Mouse (Mus musculus): Measurements from ENCODE around the gene Tek.

DNA sequence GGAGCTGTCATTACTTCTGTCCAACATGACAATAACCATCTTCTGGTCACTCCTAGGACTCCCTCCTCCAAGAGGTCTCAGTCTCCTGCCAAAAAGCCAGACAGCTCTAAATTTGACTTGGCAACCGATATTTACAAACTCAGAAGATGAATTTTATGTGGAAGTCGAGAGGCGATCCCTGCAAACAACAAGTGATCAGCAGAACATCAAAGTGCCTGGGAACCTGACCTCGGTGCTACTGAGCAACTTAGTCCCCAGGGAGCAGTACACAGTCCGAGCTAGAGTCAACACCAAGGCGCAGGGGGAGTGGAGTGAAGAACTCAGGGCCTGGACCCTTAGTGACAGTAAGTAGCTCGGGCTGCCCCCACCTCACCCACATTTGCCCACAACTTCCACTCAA lies 98.0 kb downstream of the Tek start:
- TF ChIP-seq HCFC1 (IDR thresholded peaks at IDR 0.05; ENCODE audit: low read depth, low read length) (no peak), MAX (IDR thresholded peaks at IDR 0.05; ENCODE audit: low read length) (no peak), CTCF (IDR thresholded peaks at IDR 0.05 in 2 of 3, conservative IDR thresholded peaks at IDR 0.05 in 1 of 3; ENCODE audit: control insufficient read depth in 1 of 3, insufficient read depth in 1 of 3, low read depth in 2 of 3, low read length in 3 of 3, poor library complexity in 1 of 3, severe bottlenecking in 1 of 3) (no peak), RCOR1 (IDR thresholded peaks at IDR 0.05; ENCODE audit: low read depth, low read length) (no peak), POLR2AphosphoS5 (IDR thresholded peaks at IDR 0.05; ENCODE audit: borderline replicate concordance, low read depth, low read length) (no peak), EP300 (IDR thresholded peaks at IDR 0.05; ENCODE audit: low read depth in 1 of 2, low read length in 2 of 2) (no peak), POLR2AphosphoS2 (IDR thresholded peaks at IDR 0.05; ENCODE audit: low read length) (no peak), UBTF (IDR thresholded peaks at IDR 0.05; ENCODE audit: borderline replicate concordance, insufficient read depth, low read depth, low read length) (no peak), POLR2A (IDR thresholded peaks at IDR 0.05; ENCODE audit: control insufficient read depth in 1 of 2, insufficient read depth in 1 of 2, low read depth in 1 of 2, low read length in 2 of 2, poor library complexity in 1 of 2) (no peak), GATA1 (IDR thresholded peaks at IDR 0.05; ENCODE audit: low read depth, low read length) (no peak), TAL1 (IDR thresholded peaks at IDR 0.05; ENCODE audit: low read length) (no peak), ZNF384 (IDR thresholded peaks at IDR 0.05; ENCODE audit: low read depth, low read length) (no peak), NELFE (IDR thresholded peaks at IDR 0.05; ENCODE audit: low read depth, low read length) (no peak)
